Mouse (Mus musculus): ENCODE data around the gene Gm9918. TPM values are rescaled to one million over a fixed set of nuclear protein-coding genes. Genes with fewer than 3 reads are reported as not detected.

The Gm9918 gene
- polyA plus RNA-seq, 1 experiment from 2014 or later = not detected

DNA sequence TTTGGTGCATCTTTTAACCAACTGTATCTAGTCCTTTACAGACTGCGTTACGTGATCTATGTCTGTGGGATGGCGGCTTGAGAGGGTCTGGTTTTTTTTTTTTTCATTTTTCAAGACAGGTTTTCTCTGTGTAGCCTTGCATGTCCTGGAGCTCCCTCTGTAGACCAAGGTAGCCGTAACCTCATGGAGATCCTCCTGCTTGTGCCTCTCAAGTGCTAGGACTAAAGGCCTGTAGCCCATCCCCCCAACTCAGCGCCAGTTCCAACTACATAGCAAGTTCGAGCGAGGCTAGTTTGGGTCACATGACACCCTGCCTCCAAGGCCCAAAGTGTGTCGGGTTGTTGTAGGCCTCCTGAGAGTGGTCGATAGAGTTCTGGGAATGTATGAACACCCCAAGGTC lies 38.4 kb downstream of the Gm9918 start:
- Histone ChIP-seq H3K9me3 (ENCODE audit: control insufficient read depth, low read length) (no peaks in the 10 kb centered on the region), H3K27ac (ENCODE audit: low read depth, low read length) (no peak overlapping the region), H3K27me3 (replicated peaks; ENCODE audit: control insufficient read depth, insufficient read depth, low read length) (no peaks in the 10 kb centered on the region), H3K36me3 (ENCODE audit: control insufficient read depth, insufficient read depth, low read length) (peaks cover 56% of the 10 kb centered on the region), H3K9ac (ENCODE audit: low read depth, low read length) (no peak overlapping the region), H3K4me2 (no peak overlapping the region), H3K4me1 (replicated peaks; ENCODE audit: control insufficient read depth, insufficient read depth, low read length) (no peaks in the 10 kb centered on the region), H3K4me3 (ENCODE audit: low read depth, low read length) (no peak overlapping the region)
- ATAC-seq (replicated peaks; ENCODE audit: low FRiP score) (no peak), DNase-seq (ENCODE audit: low spot score) (no peak)
- WGBS = 87% methylated on average over 9 of the region's 9 CpGs

DNA sequence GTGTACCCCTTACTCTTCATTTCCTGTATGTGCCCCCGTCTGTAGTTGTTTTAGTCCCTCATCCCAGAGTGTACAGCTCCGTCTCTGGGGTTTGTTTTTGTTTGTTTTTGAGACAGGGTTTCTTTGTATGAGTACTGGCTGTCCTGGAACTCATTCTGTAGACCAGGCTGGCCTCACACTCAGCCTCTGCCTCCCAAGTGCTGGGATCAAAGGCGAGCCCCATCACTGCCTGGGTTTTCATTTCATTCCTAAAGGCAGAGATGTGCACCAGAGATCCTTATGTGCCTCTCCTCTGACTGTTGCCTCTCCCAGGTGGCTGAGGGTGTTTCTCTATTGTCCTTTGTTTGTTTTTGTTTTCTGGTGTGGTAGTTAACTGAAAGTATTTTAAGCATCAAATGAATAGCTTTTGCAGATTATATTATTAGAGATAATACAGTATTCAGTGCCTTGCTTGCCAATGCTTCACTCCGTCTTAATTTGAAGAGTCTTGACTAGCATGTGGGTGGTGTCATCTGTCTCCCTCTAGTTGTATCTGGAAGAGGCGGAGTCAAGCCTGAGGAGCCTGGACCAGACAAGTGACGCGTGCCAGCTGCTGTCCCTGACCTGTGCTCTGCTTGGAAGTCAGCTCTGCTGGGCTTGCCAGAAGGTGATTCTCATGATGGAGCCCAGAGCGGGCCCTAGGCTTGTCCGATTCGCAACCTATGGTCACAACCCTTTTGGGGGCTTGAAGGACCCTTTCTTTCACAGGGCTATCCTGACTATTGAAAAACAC lies 39.9 kb downstream of the Gm9918 start:
- H3K9me3 ChIP-seq (ENCODE audit: control insufficient read depth, low read length) = no peaks in the 10 kb centered on the region
- no peak for DNase-seq (ENCODE audit: low spot score)
- no peaks in the 10 kb centered on the region for H3K4me1 ChIP-seq (replicated peaks; ENCODE audit: control insufficient read depth, insufficient read depth, low read length)

DNA sequence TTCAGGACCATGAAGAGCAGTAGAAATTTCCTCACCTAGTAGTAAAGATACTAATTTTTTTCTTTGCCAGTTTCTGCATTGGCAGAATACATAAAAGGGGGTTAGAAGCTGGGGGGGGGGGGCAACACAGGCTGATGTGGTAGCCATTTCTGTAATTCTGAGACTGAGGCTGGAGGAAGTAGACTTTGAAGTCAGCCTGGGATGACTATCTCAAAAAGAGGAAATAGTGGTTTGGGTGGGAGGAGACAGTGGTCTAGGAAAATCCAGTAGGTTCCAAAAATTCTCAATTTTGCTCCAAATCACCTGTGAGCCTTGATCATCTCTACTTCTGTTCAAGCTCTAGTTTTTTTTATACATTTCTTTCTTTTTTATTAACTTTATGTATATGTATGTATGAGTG lies 41.1 kb downstream of the Gm9918 start:
- DNase-seq (ENCODE audit: low spot score) (no peak), ATAC-seq (replicated peaks; ENCODE audit: low FRiP score) (no peak)
- Histone ChIP-seq H3K9ac (ENCODE audit: low read depth, low read length) (no peak overlapping the region), H3K4me2 (no peak overlapping the region), H3K4me1 (replicated peaks; ENCODE audit: control insufficient read depth, insufficient read depth, low read length) (no peaks in the 10 kb centered on the region), H3K27me3 (replicated peaks; ENCODE audit: control insufficient read depth, insufficient read depth, low read length) (no peaks in the 10 kb centered on the region), H3K27ac (ENCODE audit: low read depth, low read length) (no peak overlapping the region), H3K9me3 (ENCODE audit: control insufficient read depth, low read length) (no peaks in the 10 kb centered on the region), H3K36me3 (ENCODE audit: control insufficient read depth, insufficient read depth, low read length) (peaks cover 57% of the 10 kb centered on the region), H3K4me3 (ENCODE audit: low read depth, low read length) (no peak overlapping the region)

More for the DNA sequence above, 39.9 kb downstream of the Gm9918 start:
- H3K9ac ChIP-seq (ENCODE audit: low read depth, low read length) = no peak overlapping the region
- 80% methylated on average over 10 of the region's 10 CpGs for WGBS
- no peak for ATAC-seq (replicated peaks; ENCODE audit: low FRiP score)
- H3K36me3 ChIP-seq (ENCODE audit: control insufficient read depth, insufficient read depth, low read length) = peaks cover 56% of the 10 kb centered on the region
- no peak overlapping the region for H3K4me2 ChIP-seq
- no peaks in the 10 kb centered on the region for H3K27me3 ChIP-seq (replicated peaks; ENCODE audit: control insufficient read depth, insufficient read depth, low read length)
- no peak overlapping the region for H3K27ac ChIP-seq (ENCODE audit: low read depth, low read length)
- no peak overlapping the region for H3K4me3 ChIP-seq (ENCODE audit: low read depth, low read length)

DNA sequence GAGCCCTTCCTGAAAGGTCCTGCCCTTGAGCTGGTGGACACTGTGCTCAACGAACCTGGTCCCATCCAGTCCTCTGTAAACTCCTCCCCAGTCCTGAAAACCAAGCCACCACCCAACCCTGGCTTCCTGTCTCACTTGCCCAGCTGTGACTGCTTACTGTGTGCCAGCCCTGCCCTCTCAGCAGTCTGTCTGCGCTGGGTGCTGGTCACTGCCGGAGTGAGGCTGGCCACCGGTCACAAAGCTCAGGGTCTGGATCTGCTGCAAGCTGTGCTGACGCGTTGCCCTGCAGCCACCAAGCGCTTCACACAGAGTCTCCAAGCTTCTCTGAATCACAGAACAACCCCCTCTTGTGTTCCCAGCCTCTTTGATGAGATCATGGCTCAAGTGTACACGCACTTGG lies 44.9 kb downstream of the Gm9918 start:
- ATAC-seq (replicated peaks; ENCODE audit: low FRiP score) (no peak), DNase-seq (ENCODE audit: low spot score) (no peak)
- H3K27ac ChIP-seq (ENCODE audit: low read depth, low read length) = no peak overlapping the region
- H3K4me3 ChIP-seq (ENCODE audit: low read depth, low read length) = no peak overlapping the region
- no peaks in the 10 kb centered on the region for H3K9me3 ChIP-seq (ENCODE audit: control insufficient read depth, low read length)
- H3K9ac ChIP-seq (ENCODE audit: low read depth, low read length) = no peak overlapping the region
- no peaks in the 10 kb centered on the region for H3K27me3 ChIP-seq (replicated peaks; ENCODE audit: control insufficient read depth, insufficient read depth, low read length)
- no peak overlapping the region for H3K4me2 ChIP-seq
- no peaks in the 10 kb centered on the region for H3K4me1 ChIP-seq (replicated peaks; ENCODE audit: control insufficient read depth, insufficient read depth, low read length)
- H3K36me3 ChIP-seq (ENCODE audit: control insufficient read depth, insufficient read depth, low read length) = peaks cover 63% of the 10 kb centered on the region
- WGBS = 94% methylated on average over 8 of the region's 8 CpGs

DNA sequence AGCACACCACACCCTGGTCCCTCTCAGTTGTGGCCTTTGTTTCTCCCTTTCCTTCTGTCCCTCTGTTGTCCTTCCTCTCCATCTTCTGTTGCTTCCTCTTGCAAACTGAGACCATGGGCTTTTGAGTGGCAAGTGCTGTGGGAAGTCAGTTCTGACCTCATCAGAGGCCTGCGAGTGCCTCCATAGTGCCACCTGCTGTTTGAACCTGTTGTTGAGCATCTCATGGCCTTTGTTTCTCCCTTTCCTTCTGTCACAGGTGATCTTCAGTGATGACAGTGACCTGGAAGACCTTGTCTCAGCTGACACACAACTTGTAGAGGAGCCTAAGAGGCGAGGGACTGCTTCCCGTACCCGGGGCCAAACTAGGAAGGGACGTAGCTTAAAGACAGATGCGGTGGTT lies 45.9 kb downstream of the Gm9918 start:
- Histone ChIP-seq H3K4me1 (replicated peaks; ENCODE audit: control insufficient read depth, insufficient read depth, low read length) (no peaks in the 10 kb centered on the region), H3K27me3 (replicated peaks; ENCODE audit: control insufficient read depth, insufficient read depth, low read length) (no peaks in the 10 kb centered on the region), H3K36me3 (ENCODE audit: control insufficient read depth, insufficient read depth, low read length) (peaks cover 67% of the 10 kb centered on the region), H3K9me3 (ENCODE audit: control insufficient read depth, low read length) (no peaks in the 10 kb centered on the region), H3K4me3 (ENCODE audit: low read depth, low read length) (no peak overlapping the region), H3K4me2 (no peak overlapping the region), H3K27ac (ENCODE audit: low read depth, low read length) (no peak overlapping the region), H3K9ac (ENCODE audit: low read depth, low read length) (no peak overlapping the region)
- DNase-seq (ENCODE audit: low spot score) (no peak), ATAC-seq (replicated peaks; ENCODE audit: low FRiP score) (no peak)
- WGBS = 88% methylated on average over 6 of the region's 6 CpGs

Other genes with a start within 250 kb of the Gm9918 start
- gene Krt18, start 242.4 kb upstream of the Gm9918 start, polyA plus RNA-seq (2014; fragmentation: Nextera tagmentation; extraction: Ambion mirVana) = 110 and 113 TPM in 2 replicates
- 154 and 162 TPM in 2 replicates for gene Eif4b, start 196.8 kb upstream of the Gm9918 start, polyA plus RNA-seq (2014; fragmentation: Nextera tagmentation; extraction: Ambion mirVana)
- gene Tns2, start 170.2 kb upstream of the Gm9918 start, polyA plus RNA-seq (2014; fragmentation: Nextera tagmentation; extraction: Ambion mirVana) = 13.2 and 17.8 TPM in 2 replicates
- gene Spryd3, start 134.3 kb upstream of the Gm9918 start, polyA plus RNA-seq (2014; fragmentation: Nextera tagmentation; extraction: Ambion mirVana) = 15.1 and 18.7 TPM in 2 replicates
- gene Igfbp6, start 126.2 kb upstream of the Gm9918 start, polyA plus RNA-seq (2014; fragmentation: Nextera tagmentation; extraction: Ambion mirVana) = 0.77 and 1.1 TPM in 2 replicates
- 31.4 and 36.2 TPM in 2 replicates for gene Soat2, start 120.0 kb upstream of the Gm9918 start, polyA plus RNA-seq (2014; fragmentation: Nextera tagmentation; extraction: Ambion mirVana)
- 38.1 and 38.3 TPM in 2 replicates for gene Zfp740, start 67.3 kb upstream of the Gm9918 start, polyA plus RNA-seq (2014; fragmentation: Nextera tagmentation; extraction: Ambion mirVana)
- gene Csad, start 65.8 kb upstream of the Gm9918 start, polyA plus RNA-seq (2014; fragmentation: Nextera tagmentation; extraction: Ambion mirVana) = 33.3 and 35.1 TPM in 2 replicates
- 3.9 and 4.1 TPM in 2 replicates for gene Itgb7, start 38.6 kb upstream of the Gm9918 start, polyA plus RNA-seq (2014; fragmentation: Nextera tagmentation; extraction: Ambion mirVana)
- gene Rarg, start 13.0 kb upstream of the Gm9918 start, polyA plus RNA-seq (2014; fragmentation: Nextera tagmentation; extraction: Ambion mirVana) = 11.1 and 11.5 TPM in 2 replicates
- gene Mfsd5, start 8.9 kb downstream of the Gm9918 start, polyA plus RNA-seq (2014; fragmentation: Nextera tagmentation; extraction: Ambion mirVana) = 58.8 and 60.7 TPM in 2 replicates
- 50.6 and 54.2 TPM in 2 replicates for gene Espl1, start 25.7 kb downstream of the Gm9918 start, polyA plus RNA-seq (2014; fragmentation: Nextera tagmentation; extraction: Ambion mirVana)
- gene Pfdn5, start 55.6 kb downstream of the Gm9918 start, polyA plus RNA-seq (2014; fragmentation: Nextera tagmentation; extraction: Ambion mirVana) = 236 and 254 TPM in 2 replicates
- 97.0 and 104 TPM in 2 replicates for gene Myg1, start 61.1 kb downstream of the Gm9918 start, polyA plus RNA-seq (2014; fragmentation: Nextera tagmentation; extraction: Ambion mirVana)
- gene Aaas, start 80.2 kb downstream of the Gm9918 start, polyA plus RNA-seq (2014; fragmentation: Nextera tagmentation; extraction: Ambion mirVana) = 99.3 and 108 TPM in 2 replicates
- 0.57 and 1.5 TPM in 2 replicates for gene Sp7, start 96.6 kb downstream of the Gm9918 start, polyA plus RNA-seq (2014; fragmentation: Nextera tagmentation; extraction: Ambion mirVana)
- gene Sp1, start 135.6 kb downstream of the Gm9918 start, polyA plus RNA-seq (2014; fragmentation: Nextera tagmentation; extraction: Ambion mirVana) = 9.7 and 10.6 TPM in 2 replicates
- 1.1 and 1.6 TPM in 2 replicates for gene Amhr2, start 174.8 kb downstream of the Gm9918 start, polyA plus RNA-seq (2014; fragmentation: Nextera tagmentation; extraction: Ambion mirVana)
- 155 and 157 TPM in 2 replicates for gene Prr13, start 188.5 kb downstream of the Gm9918 start, polyA plus RNA-seq (2014; fragmentation: Nextera tagmentation; extraction: Ambion mirVana)
- gene Pcbp2, start 200.0 kb downstream of the Gm9918 start, polyA plus RNA-seq (2014; fragmentation: Nextera tagmentation; extraction: Ambion mirVana) = 187 and 220 TPM in 2 replicates
- not detected in 2 replicates for gene Gm10337, start 233.2 kb downstream of the Gm9918 start, polyA plus RNA-seq (2014; fragmentation: Nextera tagmentation; extraction: Ambion mirVana)
- 7.7 and 7.9 TPM in 2 replicates for gene Map3k12, start 246.5 kb downstream of the Gm9918 start, polyA plus RNA-seq (2014; fragmentation: Nextera tagmentation; extraction: Ambion mirVana)
- gene Tarbp2, start 247.6 kb downstream of the Gm9918 start, polyA plus RNA-seq (2014; fragmentation: Nextera tagmentation; extraction: Ambion mirVana) = 96.7 and 105 TPM in 2 replicates